Mouse (Mus musculus) bone marrow, adult 2 months (tissue): ENCODE results near the gene Camta1.

ENCODE experiments used
- CTCF ChIP-seq: fragments of 200-500 bp; IDR thresholded peaks from 2 replicates; pipeline ENCODE4 v1.5.1; 2011; ENCODE audit warnings: low read length, control low read depth; ENCODE audit not compliant: control insufficient read depth, insufficient read depth
- POLR2A ChIP-seq: fragments of 200-500 bp; IDR thresholded peaks from 2 replicates; pipeline ENCODE4 v1.6.1; 2011; ENCODE audit warnings: low read depth, mild to moderate bottlenecking, control low read depth, low read length, borderline replicate concordance; ENCODE audit not compliant: control insufficient read depth

- no peak for TF ChIP-seq CTCF
- TF ChIP-seq POLR2A = no peak
Observed at GRCm38 (mm10) chr4:151108834-151109241, 752.8 kb downstream of the Camta1 start.
